Comparison of ENCODE assay signal across 13 mouse cellular contexts in the genomic region with DNA sequence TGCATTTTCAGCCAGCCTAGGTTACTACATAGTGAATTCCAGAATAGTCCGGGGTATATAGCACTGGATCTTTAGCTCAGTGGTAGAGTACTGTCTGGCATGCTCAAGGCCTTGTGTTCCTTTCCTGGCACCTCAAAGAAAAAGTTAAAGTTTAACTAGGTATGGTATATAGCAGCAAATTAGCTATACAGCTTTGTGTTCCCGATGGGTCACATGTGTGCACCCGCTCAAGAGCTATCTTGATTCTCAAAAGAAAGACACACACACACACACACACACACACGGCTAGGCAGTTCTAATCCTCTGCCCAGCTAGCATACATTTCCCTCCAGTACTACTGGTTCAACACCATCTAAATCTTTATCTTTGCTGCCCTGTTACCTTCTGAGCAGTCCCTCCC.
"Had no signal": no experiment of that assay in that cellular context is flagged by ENCODE, and none has a peak within 500 bp of the region (broad histone marks: within the 10 kb centered on the region; RNA-seq: fewer than 3 reads in every experiment).

No protein-coding gene starts in this region.

- H3K27ac ChIP-seq: hindbrain, postnatal 0 days; liver, embryonic 13.5 days had no signal

- H3K9me3 ChIP-seq: liver, embryonic 13.5 days had no signal

- ATAC-seq: hindbrain, postnatal 0 days; inflammation-experienced regulatory T-cells, adult 6 months had no signal

- H3K27me3 ChIP-seq: liver, embryonic 13.5 days had no signal

- H3K4me3 ChIP-seq: liver, embryonic 13.5 days had no signal

- H3K4me2 ChIP-seq: liver, embryonic 13.5 days; midbrain, embryonic 11.5 days had no signal

- DNase-seq: kidney, adult 2 months; kidney, postnatal 10 days; kidney, postnatal 36 days; liver, embryonic 13.5 days; lung, adult 2 months; lung, postnatal 14 days; lung, postnatal 4 days; midbrain, embryonic 14.5 days; right cerebral cortex, postnatal 14 days; thymus, postnatal 36 days had no signal

- H3K9ac ChIP-seq: liver, embryonic 13.5 days had no signal
